Mouse (Mus musculus) spleen, adult 12 weeks (tissue): Measurements from ENCODE around the gene Alk.
A peak's percentile ranks its signal among the peaks of the same experiment; 100 is the strongest.

Source experiments
- DNase-seq: peaks from one replicate; pipeline ENCODE4 v3.0.0; 2022; ENCODE audit warnings: low spot score

The Alk gene

DNA sequence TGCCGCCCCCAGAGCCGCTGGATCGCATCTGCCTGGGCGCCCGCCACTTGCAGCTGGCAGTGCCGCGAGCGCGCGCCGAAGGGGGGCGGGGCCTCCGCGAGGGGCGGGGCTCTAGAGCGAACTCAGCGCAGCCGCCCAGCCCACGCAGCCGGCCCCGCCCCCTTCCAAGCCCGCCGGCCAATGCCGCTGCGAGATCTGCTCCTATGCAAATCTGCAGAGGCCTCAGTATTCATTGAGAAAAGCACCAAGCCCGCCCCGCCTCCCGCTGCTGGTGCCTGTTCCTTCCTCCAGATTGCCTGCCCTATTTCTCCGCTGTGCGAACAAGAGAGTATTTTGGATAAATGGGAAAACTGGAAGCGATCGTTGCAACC, at the start of gene Alk:
Gene Alk, minus strand, starts transcription at position 18 of the 371 bp plus-strand sequence.
- DNase-seq: peak; percentile 5

DNA sequence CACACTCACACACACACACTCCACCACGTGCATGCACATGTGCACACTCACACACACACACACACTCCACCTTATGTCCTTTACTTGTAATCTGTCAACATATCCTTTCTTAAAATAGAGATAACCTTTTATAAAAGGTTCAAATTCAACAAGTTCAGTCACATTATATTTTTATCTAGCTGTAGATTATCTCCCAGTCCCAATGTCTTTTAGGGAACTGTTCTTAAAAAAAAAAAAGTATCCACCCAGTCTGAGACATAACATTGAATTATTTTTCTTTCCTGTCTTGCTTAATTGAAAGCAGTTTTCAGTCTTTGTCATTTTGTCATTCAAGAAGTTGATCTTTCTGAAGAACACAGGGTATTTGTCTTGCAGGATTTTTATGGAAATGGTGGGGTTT, 48.4 kb upstream of the Alk start:
- DNase-seq: no peak

DNA sequence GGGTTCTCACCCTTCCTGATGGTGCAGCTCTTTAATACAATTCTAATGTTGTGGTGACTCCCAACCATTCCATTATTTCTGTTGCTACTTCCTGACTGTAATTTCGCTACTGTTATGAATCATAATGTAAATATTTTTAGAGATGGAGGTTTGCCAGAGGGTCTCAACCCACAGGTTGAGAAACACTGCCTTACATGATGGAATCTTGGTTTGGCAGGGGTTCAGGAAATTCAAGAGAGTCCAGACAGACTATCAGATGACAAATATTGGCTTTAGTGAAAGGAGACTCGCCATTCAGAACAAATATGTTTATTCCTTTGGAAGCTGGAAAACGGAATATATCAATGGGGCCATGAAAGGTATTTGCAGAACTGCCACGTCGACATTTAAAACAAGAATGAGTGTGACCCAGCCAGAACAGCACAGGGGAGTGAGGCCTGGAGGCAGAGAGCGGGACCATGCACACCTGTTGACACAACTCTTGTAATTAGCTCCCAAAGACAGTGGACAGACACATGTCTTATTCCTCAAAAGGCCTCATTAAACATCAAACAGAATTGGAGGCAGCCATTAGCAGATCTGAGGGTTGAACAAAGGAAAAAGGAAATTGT, 44.3 kb upstream of the Alk start:
- DNase-seq: no peak

DNA sequence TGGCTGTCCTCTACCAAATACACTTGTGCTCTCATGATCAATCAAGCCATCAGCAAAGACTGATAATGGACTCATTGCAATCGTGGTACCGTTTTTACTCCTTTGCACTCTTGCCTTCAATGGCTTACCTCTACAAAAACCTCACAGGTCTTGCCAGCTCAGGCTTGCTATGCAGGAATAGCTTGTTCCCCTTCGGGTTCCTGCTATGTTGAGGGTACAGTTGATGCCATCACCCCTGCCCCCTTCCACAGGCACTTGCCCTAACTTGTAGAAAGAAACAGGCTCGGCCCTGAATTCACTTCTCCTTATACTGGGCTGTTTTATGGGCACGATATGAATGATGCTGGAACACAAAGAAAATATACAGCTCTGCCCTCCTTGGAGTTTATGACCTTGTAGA, 41.7 kb upstream of the Alk start:
- DNase-seq: no peak

DNA sequence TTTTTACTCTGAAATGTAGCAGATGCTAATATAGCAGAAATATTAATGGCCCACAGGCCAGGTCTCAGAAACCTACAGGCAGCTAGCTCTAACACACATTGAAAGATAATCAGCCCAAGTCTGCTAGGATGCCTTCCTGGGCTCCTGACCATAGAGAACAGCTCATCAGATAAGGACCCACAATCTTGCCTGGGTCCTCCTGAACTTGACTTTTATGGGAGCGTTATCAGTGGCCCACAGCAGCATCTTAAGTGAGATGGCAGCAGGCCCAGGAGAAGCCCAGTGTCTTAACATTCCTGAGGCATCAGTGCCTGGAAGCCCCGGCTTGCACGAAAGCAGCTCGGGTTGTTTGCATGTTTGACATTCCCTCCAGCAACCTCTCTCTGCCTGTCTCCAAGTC, 35.7 kb upstream of the Alk start:
- no peak for DNase-seq

DNA sequence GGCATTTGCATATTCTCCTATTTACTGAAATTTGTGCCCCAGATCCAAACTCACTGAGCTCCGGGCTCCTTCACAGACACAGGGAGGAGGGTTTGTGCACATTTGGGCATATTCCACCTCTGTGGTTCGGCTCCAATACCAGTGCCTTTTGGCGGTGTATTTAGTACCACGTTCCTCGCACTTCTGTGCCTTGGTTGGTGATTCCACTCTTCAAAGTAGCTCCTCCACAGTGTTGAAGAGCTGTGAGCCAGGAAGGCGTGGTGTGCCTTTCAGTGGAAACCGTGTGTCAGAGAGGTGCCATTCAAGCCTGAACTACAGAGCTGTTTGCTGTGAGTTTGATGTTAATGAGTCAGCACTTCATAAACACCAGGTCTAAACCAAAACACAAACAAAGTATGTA, 35.0 kb upstream of the Alk start:
- DNase-seq: no peak

DNA sequence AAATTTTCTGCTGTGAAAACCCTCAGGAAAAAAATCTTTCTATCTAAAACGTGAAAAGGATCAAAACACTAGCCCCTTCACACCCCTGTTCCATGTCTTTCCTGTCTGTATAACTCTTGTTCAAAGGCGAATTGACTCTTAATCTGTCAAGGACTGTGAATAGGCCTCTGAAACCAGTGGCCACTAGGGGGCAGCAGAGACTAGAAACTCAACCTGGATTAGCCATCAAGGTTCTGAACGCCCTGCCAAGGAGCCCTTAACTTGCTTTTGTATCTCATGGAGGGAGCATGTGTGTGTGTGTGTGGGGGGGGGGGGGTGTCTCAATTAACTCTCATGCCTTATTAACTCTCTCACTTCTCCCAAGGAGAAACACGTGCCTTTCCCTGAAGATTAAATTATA, 1.8 kb upstream of the Alk start:
- peak; percentile 38 for DNase-seq

DNA sequence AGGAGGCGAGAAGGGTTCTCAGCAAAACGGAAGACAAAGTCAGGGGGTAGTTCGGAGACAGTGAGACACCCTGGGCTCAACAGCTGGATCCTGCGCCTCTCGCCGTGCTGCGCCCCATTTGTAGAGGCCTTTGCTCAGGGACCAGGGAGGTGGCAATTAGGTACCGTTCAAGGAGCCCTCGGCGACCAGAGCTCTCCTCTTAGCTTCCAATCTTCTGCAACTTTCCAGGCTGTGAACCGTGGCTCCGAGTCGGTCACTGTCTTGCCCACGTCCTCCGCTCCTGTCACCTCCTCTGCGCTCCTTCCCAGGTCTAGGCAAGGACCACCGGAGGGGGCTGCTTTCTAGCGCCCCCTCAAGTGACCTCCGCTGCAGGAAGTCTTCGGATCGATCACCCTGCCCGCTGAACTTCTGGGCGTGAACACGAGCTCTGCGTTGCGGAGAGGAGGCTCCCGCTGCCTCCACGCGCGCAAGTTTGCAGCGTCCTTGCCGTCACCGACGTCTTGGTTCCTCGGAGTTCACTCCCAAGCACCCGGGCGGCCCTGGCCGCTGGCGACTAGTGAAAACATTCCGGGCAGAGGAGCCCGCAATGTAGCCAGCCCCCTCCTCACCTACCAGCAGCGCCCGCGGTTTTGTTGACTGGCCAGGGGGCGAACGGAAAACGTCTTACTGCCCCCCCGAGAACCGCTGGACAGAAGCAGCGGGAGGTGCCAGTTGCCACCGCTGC, 379 bp downstream of the Alk start:
- DNase-seq: no peak

DNA sequence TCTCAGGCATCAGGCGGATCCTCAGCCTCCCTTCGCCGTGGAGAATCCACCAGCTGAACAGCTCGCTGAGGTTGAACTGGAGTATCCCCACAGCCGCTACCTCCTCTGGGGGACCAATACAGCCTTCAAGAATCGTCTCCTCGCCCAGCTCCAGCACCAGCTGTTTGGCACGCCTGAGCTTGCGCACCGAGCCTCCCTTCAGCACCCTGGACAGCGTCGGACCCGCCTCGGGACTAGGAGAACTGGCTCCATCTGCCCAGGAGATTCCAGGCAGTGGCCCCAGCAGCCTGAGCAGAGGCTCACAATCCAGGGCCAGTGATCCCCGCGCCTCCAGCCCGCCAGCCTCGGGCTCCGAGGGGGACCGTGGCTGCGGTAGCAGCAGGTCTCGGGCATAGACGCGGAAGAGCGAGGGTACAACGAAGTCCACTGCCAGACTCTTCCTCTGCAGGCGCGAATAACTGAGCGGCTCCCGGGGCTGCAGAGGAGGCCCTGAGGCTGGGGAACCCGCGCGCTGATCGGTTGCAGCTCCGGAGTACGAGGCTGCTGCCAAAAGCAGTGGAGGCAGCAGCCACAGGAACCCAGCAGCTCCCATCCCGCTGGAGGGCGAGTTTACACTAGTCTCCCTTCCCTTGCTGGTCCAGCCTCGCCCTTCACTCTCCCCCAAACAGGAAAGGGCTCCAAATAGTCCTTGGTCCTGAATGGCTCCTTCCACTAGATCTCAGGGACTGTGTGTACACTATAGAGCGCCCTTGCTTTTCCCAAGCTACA, 1.1 kb downstream of the Alk start:
- no peak for DNase-seq

DNA sequence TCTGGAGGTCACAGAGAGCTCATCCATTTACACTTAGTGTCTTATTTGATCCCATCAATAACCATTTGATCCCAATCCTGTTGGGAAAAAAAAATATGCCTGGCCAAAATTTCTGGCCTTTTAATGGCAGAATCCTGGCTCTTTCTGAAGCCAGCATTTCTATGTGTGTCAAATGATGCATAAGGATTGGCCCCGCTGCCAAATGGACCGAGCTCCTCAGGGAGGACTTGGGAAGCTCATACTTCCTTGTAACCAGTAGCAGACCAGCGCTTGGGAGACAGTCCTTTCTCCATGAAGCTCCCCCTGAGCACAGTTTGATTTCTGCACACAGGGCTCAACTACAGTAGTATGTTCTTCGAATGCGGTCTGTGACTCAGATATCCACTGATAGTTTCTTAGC, 3.6 kb downstream of the Alk start:
- no peak for DNase-seq

DNA sequence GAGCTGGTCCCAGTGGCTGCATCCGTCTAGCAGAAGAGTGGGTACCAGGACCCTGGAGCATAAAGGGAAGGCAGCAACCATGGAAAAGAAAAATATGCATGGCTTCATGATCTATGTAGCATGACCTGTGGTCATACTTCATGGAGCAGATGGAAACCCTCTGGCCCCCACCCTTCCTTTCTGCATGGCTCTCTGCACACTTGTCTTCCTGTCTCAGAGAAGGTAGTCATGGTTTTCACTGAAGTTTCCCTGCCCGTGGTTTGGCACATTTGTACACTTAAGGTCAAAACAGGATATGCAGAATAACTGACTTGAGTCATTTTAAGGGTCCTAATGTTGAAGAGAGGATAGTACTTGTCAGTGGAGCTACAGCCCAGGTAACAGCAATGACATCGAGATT, 16.8 kb downstream of the Alk start:
- DNase-seq: no peak

DNA sequence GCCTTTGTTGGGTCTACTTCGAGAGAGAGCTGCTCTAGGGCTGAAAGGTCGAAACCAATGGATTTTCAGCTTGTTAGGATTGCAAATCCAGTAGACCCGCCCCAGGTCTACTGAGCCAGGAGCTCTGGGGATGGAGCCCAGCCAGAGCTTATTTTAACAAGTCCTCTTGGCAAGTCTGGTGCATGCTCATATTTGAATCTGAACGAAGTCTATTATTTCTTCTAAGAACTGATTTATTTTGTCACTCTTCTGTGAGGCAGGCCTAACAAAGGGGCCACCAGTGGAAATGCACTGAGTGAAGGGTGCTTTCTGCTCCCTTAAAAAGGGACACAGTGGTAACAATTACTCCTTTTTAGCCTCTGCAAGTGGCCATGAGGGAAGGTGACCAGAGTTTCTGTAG, 24.3 kb downstream of the Alk start:
- no peak for DNase-seq

DNA sequence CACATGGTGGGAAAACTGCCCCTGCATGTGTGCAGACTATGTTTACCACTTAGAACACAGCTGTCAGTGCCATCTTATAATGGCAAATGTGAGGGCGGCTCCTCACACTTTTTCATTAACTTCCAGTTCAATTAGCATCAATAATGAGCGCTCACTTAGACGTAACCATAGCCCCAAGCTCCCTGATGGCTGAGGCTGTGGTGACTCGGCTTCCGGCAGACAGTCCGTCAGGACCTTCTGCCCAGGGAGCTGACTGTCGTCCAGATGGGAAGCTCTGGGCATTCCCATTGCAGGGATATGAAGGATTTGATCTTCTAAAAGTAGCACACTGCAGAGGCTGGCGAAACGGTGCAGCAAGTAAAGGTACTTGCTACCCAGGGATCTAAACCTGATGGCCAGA, 25.1 kb downstream of the Alk start:
- no peak for DNase-seq

DNA sequence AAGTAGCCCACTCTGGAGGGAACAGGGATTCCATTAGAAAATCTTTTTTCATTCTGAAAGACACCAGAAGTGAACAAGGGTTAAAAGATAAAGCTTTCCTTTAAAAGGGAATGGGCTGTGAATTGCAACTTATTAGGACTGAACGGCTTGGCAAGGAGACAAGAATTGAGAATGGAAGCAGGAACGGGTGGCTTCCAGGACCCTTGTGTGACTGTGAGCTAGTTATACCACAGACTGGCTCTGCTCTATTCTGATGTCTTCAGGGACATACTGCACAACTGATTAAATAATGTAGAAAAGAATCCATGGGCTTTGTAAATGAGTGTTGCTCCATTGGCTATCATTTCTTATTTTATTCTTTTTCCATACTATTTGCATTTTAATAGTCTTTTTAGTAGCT, 33.0 kb downstream of the Alk start:
- no peak for DNase-seq

DNA sequence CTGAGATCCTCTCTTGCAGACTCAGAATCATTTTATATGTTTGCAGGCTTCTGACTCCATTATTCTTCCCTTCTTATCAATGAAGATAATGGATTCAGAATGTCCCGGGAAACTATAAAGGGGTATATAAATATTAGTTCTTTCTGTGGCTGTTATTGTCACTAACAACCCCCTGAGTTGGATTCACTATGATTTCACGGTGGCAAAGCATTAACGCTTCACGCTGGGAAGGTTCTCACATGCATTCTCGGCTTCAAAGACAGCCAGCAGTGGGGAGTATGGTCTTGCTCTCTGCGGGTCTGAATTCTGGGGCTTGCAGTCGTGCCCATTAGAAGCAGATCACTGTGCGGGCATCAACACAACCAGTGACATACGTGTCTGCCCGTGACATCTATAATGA, 34.9 kb downstream of the Alk start:
- DNase-seq: no peak

DNA sequence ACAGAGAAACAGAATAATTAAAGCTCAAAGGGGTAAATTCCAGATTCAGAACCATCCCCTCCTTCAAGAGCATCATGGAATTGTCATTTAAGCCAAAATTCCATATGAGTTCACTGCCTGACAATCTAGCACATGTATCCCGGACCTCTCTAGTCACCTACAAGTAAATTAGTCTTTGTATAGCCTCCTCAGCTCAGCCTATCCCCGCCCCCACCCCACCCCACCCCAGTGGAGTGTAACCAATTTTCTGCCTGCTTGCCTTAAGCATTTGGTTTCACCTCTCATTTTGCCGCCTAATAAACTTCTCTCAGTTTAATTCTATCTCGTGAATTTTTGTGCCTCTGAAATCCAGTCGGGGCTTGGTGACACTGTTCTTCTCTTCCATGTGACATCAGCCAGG, 41.0 kb downstream of the Alk start:
- no peak for DNase-seq

DNA sequence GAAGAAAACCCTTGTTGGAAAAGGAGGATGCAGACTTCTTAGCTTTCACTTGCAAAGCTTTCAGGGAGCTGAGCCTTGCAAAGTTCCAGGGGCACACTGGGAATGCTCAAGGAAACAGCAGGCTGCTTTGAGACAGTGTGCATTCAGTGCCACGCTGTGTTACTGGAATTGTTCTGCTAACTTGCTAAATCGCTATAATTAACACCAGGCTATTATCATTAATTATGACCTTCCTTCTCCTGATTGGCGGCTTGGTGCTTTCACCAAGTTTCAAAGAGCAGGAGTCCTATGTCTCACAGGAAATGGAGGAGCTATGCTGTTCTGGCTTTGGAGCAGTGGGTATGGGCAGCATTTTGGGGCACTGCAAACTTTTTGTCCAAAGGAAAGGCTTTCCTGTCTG, 43.0 kb downstream of the Alk start:
- no peak for DNase-seq

DNA sequence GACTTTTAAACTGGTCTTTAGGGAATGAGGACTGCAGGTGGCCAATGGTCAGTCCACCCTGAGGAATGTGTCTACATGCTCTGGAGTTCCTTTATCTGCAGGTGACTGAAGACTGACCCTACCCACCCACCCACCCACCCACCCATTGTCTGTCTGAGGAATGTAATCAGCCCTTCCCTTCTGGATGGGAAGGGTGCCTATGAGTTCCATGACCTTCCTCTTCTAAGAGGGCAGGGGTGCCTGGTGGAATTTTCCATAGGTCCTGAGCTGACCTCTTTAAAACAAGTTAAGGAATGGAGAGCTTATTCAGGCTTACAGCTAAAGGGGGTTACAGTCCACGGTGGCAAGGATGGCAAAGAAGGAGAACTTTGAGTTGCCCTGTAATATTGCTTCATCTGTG, 43.7 kb downstream of the Alk start:
- DNase-seq: no peak

DNA sequence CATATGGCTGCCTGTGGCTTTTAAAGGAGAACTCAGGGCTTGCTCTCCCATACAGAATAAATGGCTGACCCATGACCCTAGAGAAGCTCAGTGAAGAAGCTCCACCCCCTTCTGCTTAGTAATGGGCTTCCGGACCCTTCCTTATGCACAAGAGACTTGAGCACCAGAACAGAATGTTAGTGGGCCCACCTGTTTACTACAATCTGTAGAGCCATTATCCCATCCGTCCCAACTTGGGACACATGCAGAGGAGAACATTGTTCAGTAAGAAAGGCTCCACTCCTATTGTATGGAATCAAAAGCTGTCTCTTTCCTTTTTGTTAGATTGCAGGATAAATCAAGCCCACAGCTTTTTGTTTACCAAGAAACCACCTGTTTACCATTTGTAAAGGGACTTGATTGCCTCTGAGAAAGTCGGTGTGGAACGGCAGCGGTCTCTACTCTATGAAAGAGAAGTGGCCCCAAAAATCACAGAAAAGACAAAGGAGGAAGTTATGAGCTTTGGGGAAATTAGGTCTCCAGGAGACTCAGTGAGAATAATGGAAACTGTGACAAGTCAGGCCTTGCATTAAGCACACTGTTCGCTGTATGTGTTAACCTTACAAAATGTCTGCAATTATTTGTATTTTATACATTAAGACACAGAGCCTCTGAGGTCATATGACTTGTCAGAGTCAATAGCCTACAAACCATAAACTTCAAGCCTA, 47.2 kb downstream of the Alk start:
- DNase-seq: no peak

DNA sequence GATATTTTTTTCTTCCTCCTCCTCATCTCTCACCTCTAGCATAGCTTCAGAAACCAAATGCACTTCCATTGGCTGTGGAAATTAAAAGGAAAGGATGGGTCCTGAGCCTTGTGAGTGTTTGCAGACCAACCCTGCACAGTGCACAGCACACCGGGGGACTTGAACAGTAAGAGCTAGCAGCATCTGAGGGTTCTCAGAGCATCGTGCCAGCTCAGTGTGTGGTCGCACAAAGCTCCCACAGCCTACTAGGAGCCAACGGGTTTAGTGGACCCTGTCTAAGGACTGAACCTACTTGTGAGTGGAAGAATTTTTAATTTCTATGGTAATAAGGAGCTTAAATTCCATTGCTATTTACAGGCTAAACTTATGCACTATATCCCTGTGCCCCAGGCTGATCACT, 58.2 kb downstream of the Alk start:
- DNase-seq: no peak

DNA sequence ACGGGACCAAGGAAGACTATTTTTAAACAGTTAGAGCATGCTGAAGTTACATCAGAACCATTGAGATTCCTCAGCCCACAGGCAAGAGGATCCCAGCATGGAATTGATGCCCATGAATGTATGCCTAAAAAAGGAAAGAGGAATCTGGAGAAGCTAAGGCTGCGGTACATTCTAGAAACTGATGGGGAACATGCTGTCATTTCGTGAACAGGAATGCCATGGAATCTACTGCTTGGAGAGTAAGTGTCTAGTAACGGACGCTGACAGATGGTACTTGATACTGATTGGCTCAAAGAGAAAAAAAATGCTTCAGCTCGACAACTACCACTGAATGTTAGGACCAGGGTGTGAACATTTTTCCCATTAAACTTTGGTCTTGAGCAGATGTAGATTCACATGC, 69.1 kb downstream of the Alk start:
- DNase-seq: no peak

DNA sequence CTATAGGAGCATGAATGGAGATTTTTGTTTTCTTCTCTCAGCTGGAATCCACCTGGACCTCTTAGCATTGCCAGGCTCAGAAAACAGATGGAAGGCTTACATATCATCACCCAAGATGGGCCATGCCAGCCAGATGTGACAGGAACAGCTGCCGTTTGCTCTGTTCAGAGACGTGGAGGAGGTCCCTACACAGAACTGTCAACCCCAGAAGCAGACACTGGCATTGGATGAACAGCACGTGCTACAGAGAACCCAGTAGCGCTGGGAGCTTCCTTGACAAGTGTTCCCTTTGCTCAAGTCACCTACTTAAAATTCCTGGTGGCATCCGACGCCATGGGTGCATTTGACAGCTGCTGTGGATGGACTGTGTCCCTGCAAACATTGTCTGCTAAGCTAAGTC, 72.2 kb downstream of the Alk start:
- DNase-seq: no peak

DNA sequence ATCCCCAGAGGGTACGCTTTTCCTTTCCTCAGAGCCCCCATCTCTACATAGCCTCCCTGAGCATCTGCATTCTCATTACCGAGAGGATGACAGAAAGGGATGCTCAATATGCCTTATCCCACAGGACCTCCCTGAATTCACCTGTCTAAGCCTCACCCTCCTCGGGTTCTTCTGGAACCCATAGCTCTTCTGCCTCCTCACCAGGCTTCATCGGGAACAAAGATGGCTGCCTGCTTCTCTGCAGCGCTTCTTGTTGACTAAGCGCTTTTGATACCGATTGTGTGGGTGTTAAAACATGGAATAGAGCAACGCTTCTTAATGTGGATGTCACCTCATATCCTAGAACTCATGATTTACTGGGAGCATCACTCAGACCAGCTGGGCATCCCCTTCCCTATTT, 75.9 kb downstream of the Alk start:
- DNase-seq: no peak
